Mouse (Mus musculus): ENCODE results near the gene Larp1.

GRCm38 (mm10) chr11:57984343-57984666 is 24.6 kb upstream of the Larp1 start:
- TF ChIP-seq CTCF (IDR thresholded peaks at IDR 0.05; ENCODE audit: insufficient read depth, low read depth, low read length) (no peak), POLR2A (IDR thresholded peaks at IDR 0.05; ENCODE audit: insufficient read depth, low read depth, low read length) (no peak)
